Mouse (Mus musculus) urinary bladder, adult 2 months (tissue): Measurements from ENCODE around the gene Spata18. TPM values are rescaled to one million over a fixed set of nuclear protein-coding genes. Genes with fewer than 3 reads are reported as not detected.

Experiments used
- DNase-seq: peaks from one replicate; pipeline ENCODE4 v3.0.0; 2022; ENCODE audit warnings: low spot score
- polyA plus RNA-seq: library from polyadenylated mRNA; depleted of rRNA; stranded (reverse); fragments of >200 nt; gene quantifications from 2 replicates; pipeline ENCODE4 v1.2.3, GENCODE M21; 2012; rRNA removed

Spata18 gene
- 0.07 TPM in 1 of 2 replicates, not detected in the other for polyA plus RNA-seq

GRCm38 (mm10) chr5:73651061-73651854 lies at the start of gene Spata18:
Gene Spata18, plus strand, starts transcription at chr5:73651379.
- no peak for DNase-seq

- no peak for DNase-seq
Observed at GRCm38 (mm10) chr5:73602865-73603264, 48.3 kb upstream of the Spata18 start.

GRCm38 (mm10) chr5:73604542-73604941 lies 46.6 kb upstream of the Spata18 start:
- no peak for DNase-seq

- DNase-seq: no peak
Observed at GRCm38 (mm10) chr5:73604964-73605363, 46.2 kb upstream of the Spata18 start.

DNA sequence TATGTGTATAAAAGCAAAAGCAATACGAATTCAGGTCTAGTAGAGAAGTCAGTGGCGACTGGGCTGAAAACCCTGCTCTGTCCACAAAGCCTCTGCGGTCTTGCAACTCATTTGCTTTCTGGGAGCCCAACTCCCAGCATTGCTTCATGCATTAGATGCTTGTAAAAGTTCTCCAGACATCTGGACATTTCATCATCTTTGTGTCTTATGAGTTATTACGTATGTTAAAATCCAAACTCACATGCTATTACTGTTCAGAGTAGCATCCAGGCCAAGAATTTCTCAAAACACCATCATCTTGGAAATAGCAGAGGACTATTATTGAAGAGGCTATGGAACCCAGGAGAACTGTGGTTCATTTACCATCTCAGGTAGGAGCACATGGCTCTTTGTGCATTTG lies 40.1 kb upstream of the Spata18 start:
- no peak for DNase-seq

DNA sequence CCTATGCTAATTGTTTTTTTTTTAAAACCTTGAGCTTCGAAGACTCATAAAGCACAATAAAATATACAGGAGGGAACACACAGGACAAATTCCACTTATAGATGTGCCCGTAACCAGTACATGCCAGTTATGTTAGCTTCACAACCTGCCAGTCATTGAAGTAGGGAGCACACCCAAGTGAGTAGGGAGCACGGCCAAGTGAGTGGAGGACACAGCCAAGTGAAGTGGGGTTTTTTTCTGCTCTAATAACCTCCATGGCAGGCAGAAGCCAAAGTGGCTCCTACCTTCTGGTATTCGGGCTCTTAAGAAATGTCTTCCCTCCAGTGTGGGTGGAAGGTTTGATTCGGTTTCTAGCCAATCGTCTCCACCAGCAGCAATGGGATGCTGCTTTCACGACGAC lies 37.9 kb upstream of the Spata18 start:
- DNase-seq: no peak

DNA sequence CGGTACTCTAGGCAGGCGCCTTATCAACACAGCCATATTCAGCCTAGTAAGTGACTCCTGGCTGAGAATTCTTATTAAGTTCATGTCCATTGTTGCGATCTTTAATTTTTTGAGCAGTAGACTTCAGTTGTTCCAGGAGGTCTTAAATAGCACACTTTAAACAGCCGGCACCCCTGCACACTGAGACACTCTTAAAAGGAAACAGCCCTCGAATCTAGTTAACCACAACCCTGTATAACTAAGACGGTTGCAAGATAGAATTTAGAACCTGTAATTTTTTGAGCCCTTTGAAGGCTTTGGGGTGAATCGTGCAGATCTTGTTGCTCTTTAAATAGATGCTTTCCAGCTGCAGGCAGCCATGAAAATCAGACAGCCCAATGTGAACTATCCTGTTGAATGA lies 36.0 kb upstream of the Spata18 start:
- no peak for DNase-seq

DNA sequence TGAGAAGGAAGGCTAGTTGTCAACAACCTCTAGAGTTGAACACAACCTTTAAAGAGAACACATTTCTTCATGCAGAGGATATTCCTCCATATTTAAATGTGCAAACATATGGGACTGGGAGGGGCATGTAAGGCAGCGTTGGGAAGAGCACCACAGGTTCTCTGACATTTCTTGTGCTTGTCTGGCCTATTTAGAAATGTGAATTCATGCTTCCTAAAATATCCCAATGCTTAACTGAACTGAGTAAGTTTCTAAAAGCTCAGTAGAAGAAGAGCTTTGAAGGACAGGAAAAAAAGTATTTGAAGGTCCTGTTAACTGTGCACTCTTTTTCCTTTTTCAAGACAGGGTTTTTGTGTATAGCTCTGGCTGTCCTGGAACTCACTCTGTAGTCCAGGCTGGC lies 32.2 kb upstream of the Spata18 start:
- DNase-seq: no peak

DNA sequence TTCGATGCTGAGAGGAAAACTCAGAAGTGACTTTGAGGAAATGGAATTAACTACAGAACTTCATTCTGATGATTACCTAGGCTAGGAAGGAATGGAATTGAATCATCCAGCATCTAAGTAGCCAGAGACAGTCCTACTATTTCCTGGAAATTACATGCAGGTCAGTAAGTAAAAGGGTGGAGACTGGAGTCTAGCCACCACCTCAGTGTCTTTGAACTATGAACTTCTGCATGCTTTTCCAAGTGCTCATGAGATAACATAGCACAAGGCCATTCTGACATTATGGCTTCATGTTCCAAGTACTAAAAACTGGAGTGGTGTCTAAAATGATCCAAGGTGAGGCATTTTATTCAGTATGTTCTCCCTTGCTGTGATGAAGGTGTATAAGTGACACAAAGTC lies 25.7 kb upstream of the Spata18 start:
- no peak for DNase-seq

DNA sequence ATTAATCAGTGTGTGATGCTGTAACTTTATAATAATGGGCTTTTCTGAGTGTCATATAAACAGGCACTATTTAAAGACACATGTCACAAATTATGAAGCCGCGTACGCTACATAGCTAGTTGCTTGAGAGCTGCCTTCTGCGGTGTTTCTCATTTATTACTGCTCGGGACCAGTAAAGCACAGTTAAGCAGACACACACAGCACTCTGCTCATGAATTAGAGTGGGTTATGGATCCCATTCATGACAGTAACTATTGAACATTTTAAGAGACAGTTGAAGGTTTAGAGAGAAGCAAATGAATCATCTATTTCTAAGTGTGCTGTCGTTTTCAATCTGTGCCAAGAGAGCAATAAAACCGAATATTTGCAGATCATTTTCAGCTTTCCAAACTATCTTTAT lies 24.3 kb upstream of the Spata18 start:
- no peak for DNase-seq

DNA sequence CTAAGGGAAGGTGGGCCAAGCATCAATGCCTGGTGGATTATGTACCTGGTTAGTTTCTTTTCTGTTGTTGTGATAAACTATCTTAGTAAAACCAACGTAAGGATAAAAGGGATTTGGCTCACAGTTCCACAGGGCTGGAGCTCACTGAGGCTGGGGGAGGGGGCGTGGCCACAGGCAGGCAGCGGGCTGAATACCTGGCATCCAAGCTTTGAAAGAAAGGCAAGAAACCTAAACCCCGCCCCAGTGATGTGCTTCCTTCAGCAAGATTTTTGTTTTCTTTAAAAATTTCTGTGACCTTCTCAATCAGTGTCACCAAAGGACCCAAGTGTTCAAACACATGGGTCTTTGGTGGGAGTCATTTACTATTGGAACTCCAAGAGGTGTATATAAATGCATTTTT lies 23.6 kb upstream of the Spata18 start:
- DNase-seq: no peak

DNA sequence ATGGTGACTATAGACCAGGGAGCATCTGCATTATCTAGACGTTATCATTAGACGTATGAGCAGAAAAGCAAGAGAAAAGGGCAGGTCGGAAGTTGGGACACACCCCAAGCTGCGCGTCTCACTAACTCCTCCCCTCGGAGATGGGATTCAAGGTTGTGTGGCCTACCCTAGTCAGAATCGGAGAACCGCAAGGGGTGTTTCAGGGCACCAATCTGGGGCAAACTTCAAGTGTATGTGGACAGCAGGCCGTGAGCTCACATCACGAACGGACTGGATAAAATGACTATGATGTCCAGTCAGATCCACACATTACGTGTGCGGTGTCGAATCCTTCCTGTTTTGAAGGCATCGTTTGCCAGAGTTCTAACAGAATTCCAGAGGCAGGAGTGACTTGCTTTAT lies 23.2 kb upstream of the Spata18 start:
- no peak for DNase-seq

- DNase-seq: no peak
Observed at GRCm38 (mm10) chr5:73630141-73630540, 21.0 kb upstream of the Spata18 start.

GRCm38 (mm10) chr5:73631001-73631558 lies 20.1 kb upstream of the Spata18 start:
- no peak for DNase-seq

DNA sequence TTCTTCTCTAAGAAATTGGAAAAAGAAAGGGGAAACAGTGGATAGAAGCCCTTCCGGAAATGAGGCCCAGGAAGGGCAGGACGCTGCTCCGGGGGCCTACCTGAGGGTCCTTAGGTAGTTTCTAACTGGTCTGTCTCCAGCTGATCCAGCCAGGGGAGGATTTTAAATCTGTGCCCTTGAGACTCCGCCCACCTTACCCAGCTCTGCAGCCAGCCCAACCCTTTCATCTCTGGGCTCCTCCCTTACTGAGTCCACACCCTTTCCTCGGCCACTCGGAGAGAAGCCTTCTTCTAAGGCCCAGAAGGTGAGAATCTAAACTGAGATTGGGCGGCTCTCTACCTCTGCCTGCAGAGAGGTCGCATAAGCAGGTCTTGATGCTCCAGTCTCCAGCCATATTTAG lies 18.9 kb upstream of the Spata18 start, which contains the start of gene Lrrc66:
Gene Lrrc66, minus strand, starts transcription at position 236 of the 400 bp plus-strand sequence.
- no peak for DNase-seq

DNA sequence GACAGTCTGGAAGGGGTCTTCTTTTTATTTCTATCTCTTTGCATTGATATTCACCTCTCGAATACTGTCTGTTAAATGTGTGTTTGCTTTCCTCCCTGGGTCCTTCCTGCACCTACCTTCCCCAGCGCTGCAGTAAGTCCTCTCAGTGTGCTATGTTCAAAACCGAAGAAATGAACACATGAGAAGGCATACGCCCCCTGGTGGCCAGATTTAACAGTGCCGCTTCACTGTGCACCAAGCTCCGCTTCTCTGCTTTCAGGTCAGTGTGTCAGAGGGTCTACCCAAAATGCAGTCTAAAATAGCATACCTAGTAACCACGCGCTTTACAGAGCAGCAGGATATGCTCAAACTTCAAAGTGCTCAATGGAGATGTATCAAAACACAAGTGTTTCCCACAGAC lies 18.0 kb upstream of the Spata18 start:
- peak; percentile 39 for DNase-seq

DNA sequence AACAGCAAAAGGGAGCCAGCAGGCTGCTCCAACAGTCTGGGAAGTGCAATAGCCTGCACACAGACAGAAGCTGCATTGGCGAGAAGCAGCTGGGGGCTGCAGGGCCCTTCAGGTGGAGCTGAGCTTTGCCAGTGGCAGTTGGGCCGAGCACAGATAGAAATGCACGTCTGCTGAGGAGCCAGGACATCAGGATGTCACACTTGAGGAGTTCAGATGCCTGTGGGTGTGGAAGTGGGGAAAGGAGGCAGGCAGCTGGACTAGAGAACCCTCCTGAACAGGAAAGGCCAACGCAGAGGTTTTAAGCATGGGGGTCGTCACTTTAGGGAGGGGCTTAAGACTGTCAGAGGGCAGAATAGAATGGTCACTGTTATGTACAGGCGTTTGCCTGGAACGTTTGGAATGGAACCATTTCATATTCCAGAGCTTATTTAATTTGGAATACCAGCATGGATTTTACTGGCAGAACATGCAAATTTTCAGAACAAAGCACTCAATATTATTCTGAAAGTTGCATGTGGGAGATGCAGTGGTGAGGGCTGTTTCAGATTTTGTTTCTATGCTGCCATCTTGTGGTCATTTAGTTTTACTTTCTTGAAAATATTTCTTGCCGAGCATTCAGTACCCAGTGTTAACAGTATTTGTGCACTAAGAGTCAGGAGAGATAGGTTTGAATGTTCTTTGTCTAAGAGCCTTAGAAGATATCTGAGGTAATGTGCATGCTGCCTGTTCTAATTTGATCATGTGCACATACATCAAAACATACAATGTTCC lies 13.7 kb upstream of the Spata18 start:
- no peak for DNase-seq

DNA sequence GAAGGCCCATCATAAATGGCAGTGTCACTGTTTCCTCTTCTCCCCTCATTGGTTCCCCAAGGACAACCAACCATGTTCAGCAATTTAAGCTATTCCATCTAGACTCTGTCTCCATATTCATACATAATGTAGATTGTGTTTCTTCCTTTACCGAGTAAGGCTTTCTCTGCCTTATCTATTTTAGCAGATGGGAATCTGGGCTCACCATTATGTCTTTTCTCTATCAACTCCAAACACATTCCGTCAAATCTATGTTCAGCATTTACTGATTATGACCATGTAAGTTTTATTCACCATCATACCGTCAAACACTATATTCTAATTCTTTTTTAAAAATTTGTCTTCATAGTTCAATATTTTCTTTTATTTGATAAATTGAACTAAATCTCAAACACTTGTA lies 10.1 kb upstream of the Spata18 start:
- no peak for DNase-seq

DNA sequence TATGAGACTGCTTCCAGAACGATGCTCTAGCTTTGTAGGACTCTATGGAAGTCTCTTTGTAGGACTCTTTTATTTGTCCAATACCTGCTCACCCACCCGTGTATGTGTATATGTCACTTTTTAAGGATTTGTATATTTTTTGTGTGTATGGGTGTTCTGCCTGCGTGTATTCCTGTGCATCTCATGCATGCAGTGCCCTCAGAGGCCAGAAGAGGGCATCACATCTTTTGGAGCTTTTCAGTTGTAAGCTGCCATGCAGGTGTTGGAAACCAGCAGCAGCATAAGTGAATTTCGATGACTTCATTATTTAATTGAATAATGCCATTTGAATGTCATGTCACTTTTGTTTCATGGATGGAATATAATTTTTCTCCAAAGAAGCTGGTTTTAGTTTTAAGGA lies 9.1 kb upstream of the Spata18 start:
- no peak for DNase-seq

- DNase-seq: peak; percentile 70
Observed at GRCm38 (mm10) chr5:73647261-73647900, 3.8 kb upstream of the Spata18 start, which contains the start of gene Sgcb. Gene Sgcb, minus strand, starts transcription at chr5:73647790.

GRCm38 (mm10) chr5:73650365-73650964 lies 714 bp upstream of the Spata18 start:
- DNase-seq: no peak

- no peak for DNase-seq
Observed at GRCm38 (mm10) chr5:73651855-73652201, 649 bp downstream of the Spata18 start.
